Comparison of ENCODE assay signal across 18 mouse cellular contexts in the genomic region with DNA sequence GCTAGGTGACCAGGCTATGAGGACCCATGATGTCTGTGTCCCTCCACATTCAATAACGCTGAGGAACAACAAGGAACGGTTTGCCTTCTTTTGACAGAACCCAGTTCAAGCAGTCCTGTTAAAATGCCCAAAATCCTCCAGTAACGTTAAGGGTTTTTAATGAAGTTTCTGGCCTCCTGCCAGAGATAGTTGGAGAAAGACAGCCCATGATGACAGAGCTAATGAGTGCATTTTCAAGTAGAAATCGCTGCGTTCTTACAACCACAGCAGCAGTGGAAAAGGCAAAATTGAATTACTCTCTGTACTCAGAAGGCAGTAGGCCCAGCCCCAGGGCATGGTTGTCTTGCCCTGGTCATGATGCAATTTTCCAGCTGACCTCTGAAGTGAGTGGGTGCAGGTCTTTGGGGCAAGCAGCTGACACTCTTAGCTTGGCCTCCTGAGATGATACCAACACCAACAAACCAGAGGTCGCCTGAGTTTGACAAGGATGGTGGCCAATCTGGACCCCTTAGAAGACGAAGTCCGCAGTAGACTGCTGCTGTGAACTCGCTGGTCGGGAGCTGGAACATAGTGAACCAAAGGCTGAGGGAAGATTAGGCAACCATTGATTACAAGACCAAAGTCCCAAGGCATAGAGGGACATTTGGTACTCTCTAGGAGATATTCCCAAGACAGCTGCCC. TPM values are rescaled to one million over a fixed set of nuclear protein-coding genes. Genes with fewer than 3 reads are reported as not detected.
DNase-seq lines count a peak whose midpoint lies in the region; ATAC-seq and TF ChIP-seq lines count a peak whose summit lies in the region.
"Had no signal": no experiment of that assay in that cellular context is flagged by ENCODE, and none has a peak within 500 bp of the region (broad histone marks: within the 10 kb centered on the region; RNA-seq: fewer than 3 reads in every experiment).

No protein-coding gene starts in this region.

- H3K79me2 ChIP-seq in MEL (ENCODE audit: control insufficient read depth, insufficient read depth, low read length, poor library complexity) = no peaks in the 10 kb centered on the region

- 72% methylated on average over 10 of the region's 10 CpGs for WGBS in hindbrain, postnatal 0 days
- WGBS in hindbrain, embryonic 11.5 days = 90% methylated on average over 10 of the region's 10 CpGs
- 68% methylated on average over 10 of the region's 10 CpGs for WGBS in intestine, embryonic 16.5 days

- no peak for ATAC-seq in hindbrain, postnatal 0 days
- no peak for ATAC-seq in hindbrain, embryonic 11.5 days (ENCODE audit: low FRiP score)
- ATAC-seq in intestine, embryonic 16.5 days = peak; percentile 94
- ATAC-seq: midbrain, embryonic 13.5 days had no signal

- no peak overlapping the region for H3K9ac ChIP-seq in hindbrain, postnatal 0 days (replicated peaks; ENCODE audit: low read length)
- no peak overlapping the region for H3K9ac ChIP-seq in hindbrain, embryonic 11.5 days (ENCODE audit: low read depth, low read length)
- H3K9ac ChIP-seq in MEL (ENCODE audit: control insufficient read depth, low read depth, low read length, poor library complexity, severe bottlenecking) = no peak overlapping the region
- H3K9ac ChIP-seq in intestine, embryonic 16.5 days (ENCODE audit: low read depth, low read length) = peak overlapping the region; percentile 14; the same call in 1 of the 2 replicates
- H3K9ac ChIP-seq: hindbrain, embryonic 12.5 days; midbrain, embryonic 13.5 days had no signal

- no peak overlapping the region for H3K4me3 ChIP-seq in hindbrain, postnatal 0 days (ENCODE audit: low read length)
- H3K4me3 ChIP-seq in hindbrain, embryonic 11.5 days (ENCODE audit: low read depth, low read length) = no peak overlapping the region
- H3K4me3 ChIP-seq in MEL (ENCODE audit: control insufficient read depth in 1 of 2, insufficient read depth in 1 of 2, low read depth in 2 of 2, low read length in 2 of 2) = no peak overlapping the region
- no peak overlapping the region for H3K4me3 ChIP-seq in intestine, embryonic 16.5 days (ENCODE audit: low read length)
- H3K4me3 ChIP-seq: hindbrain, embryonic 12.5 days; midbrain, embryonic 13.5 days had no signal

- DNase-seq in hindbrain, postnatal 0 days (ENCODE audit: low spot score) = peak; percentile 29
- DNase-seq in hindbrain, embryonic 11.5 days (ENCODE audit: low spot score) = no peak
- peak; percentile 31 for DNase-seq in MEL (ENCODE audit: low read depth, low spot score)
- peak; percentile 47 for DNase-seq in adrenal gland, postnatal 10 days
- no peak for DNase-seq in testis, postnatal 10 days (ENCODE audit: low spot score)
- DNase-seq in gastrocnemius, postnatal 4 days (ENCODE audit: low spot score in 2 of 2) = no peak
- DNase-seq: cerebellum, postnatal 14 days; heart, adult 18-20 months; kidney, adult 11 months; kidney, postnatal 4 days; lung, adult 18-20 months; right cerebral cortex, adult 18-20 months; spleen, adult 18-20 months had no signal

- H3K4me1 ChIP-seq in hindbrain, postnatal 0 days (ENCODE audit: insufficient read depth, low read length) = no peaks in the 10 kb centered on the region
- no peaks in the 10 kb centered on the region for H3K4me1 ChIP-seq in hindbrain, embryonic 11.5 days (replicated peaks; ENCODE audit: control insufficient read depth, insufficient read depth, low read length)
- peaks cover 9 to 26% of the 10 kb centered on the region in 2 experiments; a peak in 3 of 4 replicates for H3K4me1 ChIP-seq in MEL (ENCODE audit: control insufficient read depth in 1 of 2, insufficient read depth in 2 of 2, low read length in 2 of 2)
- peaks cover 6% of the 10 kb centered on the region; the same call in 1 of the 2 replicates for H3K4me1 ChIP-seq in intestine, embryonic 16.5 days (ENCODE audit: control insufficient read depth, insufficient read depth, low read length)
- H3K4me1 ChIP-seq: hindbrain, embryonic 12.5 days; midbrain, embryonic 13.5 days had no signal

- no peak overlapping the region for H3K4me2 ChIP-seq in hindbrain, postnatal 0 days (ENCODE audit: low read depth, low read length)
- H3K4me2 ChIP-seq in hindbrain, embryonic 11.5 days (replicated peaks; ENCODE audit: low read depth, low read length) = no peak overlapping the region
- H3K4me2 ChIP-seq in intestine, embryonic 16.5 days (ENCODE audit: low read depth, low read length) = no peak overlapping the region; the same call in 1 of the 2 replicates
- H3K4me2 ChIP-seq: hindbrain, embryonic 12.5 days; midbrain, embryonic 13.5 days had no signal

- H3K36me3 ChIP-seq in hindbrain, postnatal 0 days (ENCODE audit: insufficient read depth, low read length) = no peaks in the 10 kb centered on the region
- H3K36me3 ChIP-seq in hindbrain, embryonic 11.5 days (ENCODE audit: control insufficient read depth, insufficient read depth, low read length) = no peaks in the 10 kb centered on the region
- H3K36me3 ChIP-seq in MEL (ENCODE audit: control insufficient read depth in 1 of 2, insufficient read depth in 2 of 2, low read length in 2 of 2) = peaks cover 0 to 15% of the 10 kb centered on the region in 2 experiments; a peak in 2 of 4 replicates
- no peaks in the 10 kb centered on the region for H3K36me3 ChIP-seq in intestine, embryonic 16.5 days (ENCODE audit: control insufficient read depth, insufficient read depth, low read length)
- H3K36me3 ChIP-seq: G1E; hindbrain, embryonic 12.5 days; midbrain, embryonic 13.5 days had no signal

- H3K27me3 ChIP-seq in hindbrain, postnatal 0 days (ENCODE audit: insufficient read depth, low read length) = no peaks in the 10 kb centered on the region
- no peaks in the 10 kb centered on the region for H3K27me3 ChIP-seq in hindbrain, embryonic 11.5 days (ENCODE audit: control insufficient read depth, insufficient read depth, low read length)
- H3K27me3 ChIP-seq in MEL (ENCODE audit: control insufficient read depth in 1 of 2, insufficient read depth in 2 of 2, low read length in 2 of 2) = no peaks in the 10 kb centered on the region
- H3K27me3 ChIP-seq in intestine, embryonic 16.5 days (replicated peaks; ENCODE audit: control insufficient read depth, insufficient read depth, low read length) = no peaks in the 10 kb centered on the region; the same call in 1 of the 2 replicates
- H3K27me3 ChIP-seq: hindbrain, embryonic 12.5 days; midbrain, embryonic 13.5 days had no signal

- TF ChIP-seq EP300 in MEL (IDR thresholded peaks at IDR 0.05; ENCODE audit: low read depth in 1 of 2, low read length in 2 of 2) = no peak

- H3K27ac ChIP-seq in hindbrain, postnatal 0 days = no peak overlapping the region
- H3K27ac ChIP-seq in hindbrain, embryonic 11.5 days (ENCODE audit: low read depth, low read length) = no peak overlapping the region
- H3K27ac ChIP-seq in MEL (ENCODE audit: control insufficient read depth, low read depth, low read length) = no peak overlapping the region
- peak overlapping the region; percentile 52 for H3K27ac ChIP-seq in intestine, embryonic 16.5 days (ENCODE audit: low read length)
- H3K27ac ChIP-seq: hindbrain, embryonic 12.5 days; macrophage; midbrain, embryonic 13.5 days had no signal

- no peak for TF ChIP-seq POLR2A in MEL (IDR thresholded peaks at IDR 0.05; ENCODE audit: control insufficient read depth in 1 of 2, insufficient read depth in 1 of 2, low read depth in 1 of 2, low read length in 2 of 2, poor library complexity in 1 of 2)

- no peak for TF ChIP-seq RAD21 in MEL (IDR thresholded peaks at IDR 0.05; ENCODE audit: low read depth, low read length)

- no peaks in the 10 kb centered on the region for H3K9me3 ChIP-seq in hindbrain, postnatal 0 days (ENCODE audit: low read length)
- no peaks in the 10 kb centered on the region for H3K9me3 ChIP-seq in hindbrain, embryonic 11.5 days (ENCODE audit: control insufficient read depth, low read length)
- no peaks in the 10 kb centered on the region for H3K9me3 ChIP-seq in MEL (replicated peaks; ENCODE audit: insufficient read depth, low read length)
- H3K9me3 ChIP-seq in intestine, embryonic 16.5 days (ENCODE audit: control insufficient read depth, low read length) = no peaks in the 10 kb centered on the region
- H3K9me3 ChIP-seq: G1E; hindbrain, embryonic 12.5 days; midbrain, embryonic 13.5 days had no signal

- TF ChIP-seq CTCF in hindbrain, postnatal 0 days (IDR thresholded peaks at IDR 0.05; ENCODE audit: low read depth) = no peak
- no peak for TF ChIP-seq CTCF in MEL (IDR thresholded peaks at IDR 0.05 in 2 of 3, conservative IDR thresholded peaks at IDR 0.05 in 1 of 3; ENCODE audit: control insufficient read depth in 1 of 3, insufficient read depth in 1 of 3, low read depth in 2 of 3, low read length in 3 of 3, poor library complexity in 1 of 3, severe bottlenecking in 1 of 3)

TF ChIP-seq in MEL, 35 proteins besides CTCF, POLR2A, EP300 and RAD21:
- no peak for TF ChIP-seq NRF1 (IDR thresholded peaks at IDR 0.05; ENCODE audit: insufficient read depth, low read depth, low read length, poor library complexity, severe bottlenecking)
- TF ChIP-seq RCOR1 (IDR thresholded peaks at IDR 0.05; ENCODE audit: low read depth, low read length) = no peak
- TF ChIP-seq MYC (IDR thresholded peaks at IDR 0.05; ENCODE audit: low read depth, low read length) = no peak
- no peak for TF ChIP-seq ZNF384 (IDR thresholded peaks at IDR 0.05; ENCODE audit: low read depth, low read length)
- TF ChIP-seq CHD2 (IDR thresholded peaks at IDR 0.05; ENCODE audit: low read length) = no peak
- no peak for TF ChIP-seq TAL1 (IDR thresholded peaks at IDR 0.05; ENCODE audit: low read length)
- no peak for TF ChIP-seq BHLHE40 (IDR thresholded peaks at IDR 0.05; ENCODE audit: borderline replicate concordance, low read depth, low read length)
- TF ChIP-seq POLR2AphosphoS5 (IDR thresholded peaks at IDR 0.05; ENCODE audit: borderline replicate concordance, low read depth, low read length) = no peak
- TF ChIP-seq NELFE (IDR thresholded peaks at IDR 0.05; ENCODE audit: low read depth, low read length) = no peak
- TF ChIP-seq ETS1 (IDR thresholded peaks at IDR 0.05; ENCODE audit: low read depth, low read length) = no peak
- TF ChIP-seq ZC3H11A (IDR thresholded peaks at IDR 0.05; ENCODE audit: low read depth, low read length) = no peak
TF ChIP-seq in MEL: peak in this region for 0.

RNA-seq across cellular contexts. Expression of a gene that starts 42.1 kb away (rescaled TPM):
- 24.3 and 30.5 TPM in 2 replicates for total RNA-seq in hindbrain, postnatal 0 days (2014; rRNA removed)
- polyA plus RNA-seq in hindbrain, postnatal 0 days (2015; fragmentation: Nextera tagmentation; extraction: Ambion mirVana) = 34.9 and 37.2 TPM in 2 replicates
- polyA plus RNA-seq in hindbrain, embryonic 11.5 days (2014; fragmentation: Nextera tagmentation; extraction: Ambion mirVana) = 41.3 and 43.6 TPM in 2 replicates
- 28.9 and 29.5 TPM in 2 replicates for total RNA-seq in MEL (2012; rRNA removed)
- polyA plus RNA-seq in MEL (2012; ENCODE audit: insufficient read depth in 1 of 2, insufficient read length in 2 of 2, low read depth in 1 of 2, low replicate concordance in 2 of 2, missing spikeins in 1 of 2) = 100 to 1,000 TPM in 1 of 2 experiments, 10 to 100 TPM in 1; 43.3 to 118 TPM
- total RNA-seq in adrenal gland, postnatal 10 days (2021) = 10 to 100 TPM; 49.5 to 83.7 TPM
- 45.6 and 48.7 TPM in 2 replicates for polyA plus RNA-seq in intestine, embryonic 16.5 days (2015; fragmentation: Nextera tagmentation; extraction: Ambion mirVana)
- total RNA-seq in gastrocnemius, postnatal 4 days (2021) = 10 to 100 TPM; 41.2 to 49.7 TPM

Comparison
In these comparisons a context has a peak if more than half of its experiments do, and no peak if none do; other contexts are left out.
1. DNase-seq: peak in hindbrain, postnatal 0 days (single experiment), MEL (single experiment) and adrenal gland, postnatal 10 days (single experiment); none in hindbrain, embryonic 11.5 days (single experiment), testis, postnatal 10 days (single experiment) and gastrocnemius, postnatal 4 days (0 of 2).